In the genomic region with DNA sequence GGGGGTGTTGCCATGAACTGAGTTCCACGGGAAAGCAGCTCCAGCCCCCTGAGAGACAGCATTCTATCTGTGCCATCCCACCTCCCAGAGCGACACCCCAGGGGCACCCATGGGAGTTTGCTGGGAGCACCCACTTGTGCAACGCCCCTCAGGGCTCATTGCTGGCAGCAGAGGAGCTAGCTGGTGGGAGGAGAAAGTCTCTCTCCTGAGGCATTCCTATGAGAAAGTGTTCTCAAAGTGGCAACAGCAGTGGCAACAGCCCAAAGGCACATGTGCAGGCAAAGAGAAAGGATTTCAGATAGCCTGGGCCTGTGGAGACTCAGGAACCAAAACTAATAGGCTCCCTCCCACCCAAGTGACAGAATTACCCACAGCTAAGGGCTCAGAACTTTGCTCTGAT, we compare ENCODE assay signal across 12 mouse cellular contexts.
DNase-seq lines count a peak whose midpoint lies in the region; ATAC-seq and TF ChIP-seq lines count a peak whose summit lies in the region.
"Had no signal": no experiment of that assay in that cellular context is flagged by ENCODE, and none has a peak within 500 bp of the region (broad histone marks: within the 10 kb centered on the region; RNA-seq: fewer than 3 reads in every experiment).

No protein-coding gene starts in this region.

- peak; percentile 5 for DNase-seq in heart, postnatal 0 days (ENCODE audit: low spot score)
- no peak for DNase-seq in heart, postnatal 14 days
- DNase-seq in brain, adult 2 months (ENCODE audit: low read depth, low spot score): peak; percentile 89
- DNase-seq in left cerebral cortex, postnatal 25 days (ENCODE audit: low spot score in 2 of 2): peak; percentile 61 to 90
- DNase-seq: cerebellum, postnatal 36 days; heart, adult 2 months; kidney, adult 9 months; liver, embryonic 13.5 days; lung, postnatal 4 days had no signal

- H3K9ac ChIP-seq in heart, postnatal 0 days (replicated peaks; ENCODE audit: low read depth, low read length): no peak overlapping the region
- H3K9ac ChIP-seq in embryonic facial prominence, embryonic 13.5 days: no peak overlapping the region
- no peak overlapping the region for H3K9ac ChIP-seq in intestine, embryonic 16.5 days (ENCODE audit: low read depth, low read length)
- H3K9ac ChIP-seq: liver, embryonic 13.5 days had no signal

- TF ChIP-seq CTCF in heart, postnatal 0 days (IDR thresholded peaks at IDR 0.05; ENCODE audit: low read depth): no peak

- H3K27me3 ChIP-seq in heart, postnatal 0 days (ENCODE audit: control insufficient read depth, insufficient read depth, low read length): no peaks in the 10 kb centered on the region
- H3K27me3 ChIP-seq in embryonic facial prominence, embryonic 13.5 days: no peaks in the 10 kb centered on the region
- no peaks in the 10 kb centered on the region for H3K27me3 ChIP-seq in intestine, embryonic 16.5 days (replicated peaks; ENCODE audit: control insufficient read depth, insufficient read depth, low read length)

- no peaks in the 10 kb centered on the region for H3K36me3 ChIP-seq in heart, postnatal 0 days (replicated peaks; ENCODE audit: control insufficient read depth, insufficient read depth, low read length)
- no peaks in the 10 kb centered on the region for H3K36me3 ChIP-seq in embryonic facial prominence, embryonic 13.5 days
- H3K36me3 ChIP-seq in intestine, embryonic 16.5 days (ENCODE audit: control insufficient read depth, insufficient read depth, low read length): no peaks in the 10 kb centered on the region
- H3K36me3 ChIP-seq: liver, embryonic 13.5 days had no signal

- TF ChIP-seq EP300 in heart, postnatal 0 days (IDR thresholded peaks at IDR 0.05; ENCODE audit: low read depth): no peak

- no peak overlapping the region for H3K4me3 ChIP-seq in heart, postnatal 0 days (ENCODE audit: low read depth, low read length)
- H3K4me3 ChIP-seq in embryonic facial prominence, embryonic 13.5 days: no peak overlapping the region
- H3K4me3 ChIP-seq in intestine, embryonic 16.5 days (ENCODE audit: low read length): no peak overlapping the region
- H3K4me3 ChIP-seq: heart, adult 2 months; liver, embryonic 13.5 days had no signal

- no peak overlapping the region; the same call in 1 of the 2 replicates for H3K27ac ChIP-seq in heart, postnatal 0 days (ENCODE audit: low read depth)
- peak overlapping the region; percentile 58 for H3K27ac ChIP-seq in embryonic facial prominence, embryonic 13.5 days
- no peak overlapping the region for H3K27ac ChIP-seq in intestine, embryonic 16.5 days (ENCODE audit: low read length)
- H3K27ac ChIP-seq: heart, adult 2 months; liver, embryonic 13.5 days had no signal

- no peak overlapping the region for H3K4me2 ChIP-seq in heart, postnatal 0 days (ENCODE audit: low read depth, low read length)
- H3K4me2 ChIP-seq in embryonic facial prominence, embryonic 13.5 days: no peak overlapping the region
- no peak overlapping the region for H3K4me2 ChIP-seq in intestine, embryonic 16.5 days (ENCODE audit: low read depth, low read length)
- H3K4me2 ChIP-seq: liver, embryonic 13.5 days had no signal

- no peaks in the 10 kb centered on the region for H3K9me3 ChIP-seq in heart, postnatal 0 days (replicated peaks; ENCODE audit: control insufficient read depth, low read length)
- H3K9me3 ChIP-seq in embryonic facial prominence, embryonic 13.5 days: no peaks in the 10 kb centered on the region
- no peaks in the 10 kb centered on the region for H3K9me3 ChIP-seq in intestine, embryonic 16.5 days (ENCODE audit: control insufficient read depth, low read length)
- H3K9me3 ChIP-seq: liver, embryonic 13.5 days had no signal

- WGBS in heart, postnatal 0 days: 65% methylated on average over 3 of the region's 3 CpGs
- WGBS in embryonic facial prominence, embryonic 13.5 days: 73% methylated on average over 3 of the region's 3 CpGs
- 79% methylated on average over 3 of the region's 3 CpGs for WGBS in intestine, embryonic 16.5 days

- ATAC-seq in heart, postnatal 0 days (ENCODE audit: insufficient read depth, low read depth): no peak
- no peak for ATAC-seq in embryonic facial prominence, embryonic 13.5 days (ENCODE audit: insufficient number of reproducible peaks, insufficient read depth, low FRiP score, low TSS enrichment, low read depth)
- no peak for ATAC-seq in erythroblast, adult 5-6 weeks (replicated peaks; ENCODE audit: low FRiP score, poor library complexity, severe bottlenecking)
- ATAC-seq in intestine, embryonic 16.5 days: no peak

- intact Hi-C loops in heart, postnatal 14 days (cut with DNase I): no loop called here
- intact Hi-C loops in left cerebral cortex, postnatal 25 days (cut with DNase I): no loop called here

- peaks cover 35% of the 10 kb centered on the region for H3K4me1 ChIP-seq in heart, postnatal 0 days (ENCODE audit: control insufficient read depth, insufficient read depth)
- peaks cover 66% of the 10 kb centered on the region for H3K4me1 ChIP-seq in embryonic facial prominence, embryonic 13.5 days
- H3K4me1 ChIP-seq in intestine, embryonic 16.5 days (ENCODE audit: control insufficient read depth, insufficient read depth, low read length): peaks cover 15% of the 10 kb centered on the region

Comparison
In these comparisons a context has a peak if more than half of its experiments do, and no peak if none do; other contexts are left out.
1. DNase-seq: peak in heart, postnatal 0 days (single experiment), brain, adult 2 months (single experiment) and left cerebral cortex, postnatal 25 days (2 of 2); none in heart, postnatal 14 days (0 of 2).